Mouse (Mus musculus): ENCODE measurements around the gene Syne2.

GRCm38 (mm10) chr12:76128831-76129230, 310.9 kb downstream of the Syne2 start:
- TF ChIP-seq CTCF (IDR thresholded peaks at IDR 0.05) (no peak), EP300 (IDR thresholded peaks at IDR 0.05; ENCODE audit: insufficient read depth, low read depth, low read length) (no peak), POLR2A (IDR thresholded peaks at IDR 0.05; ENCODE audit: insufficient read depth, low read depth, low read length) (no peak)

All from heart, adult 2 months (tissue).